8 mouse cellular contexts compared by ENCODE assay signal in genomic region chr7:102209756-102210721, GRCm38 (mm10). TPM values are rescaled to one million over a fixed set of nuclear protein-coding genes. Genes with fewer than 3 reads are reported as not detected.
A peak's percentile ranks its signal among the peaks of the same experiment; 100 is the strongest.
DNase-seq lines count a peak whose midpoint lies in the region; ATAC-seq and TF ChIP-seq lines count a peak whose summit lies in the region.

TSS of gene Nup98 (minus strand) at chr7:102210176.
TSS of gene Pgap2 (plus strand) at chr7:102210208.

- H3K9ac ChIP-seq in CH12.LX (ENCODE audit: insufficient read depth, low read depth): peak within 1 kb of the TSS; percentile 82
- peak within 1 kb of the TSS; percentile 82 for H3K9ac ChIP-seq in forebrain, embryonic 11.5 days (ENCODE audit: low read length)
- peak within 1 kb of the TSS; percentile 85 for H3K9ac ChIP-seq in heart, embryonic 16.5 days (ENCODE audit: low read length)
- peak within 1 kb of the TSS; percentile 81 for H3K9ac ChIP-seq in liver, embryonic 15.5 days
- peak within 1 kb of the TSS; percentile 87 for H3K9ac ChIP-seq in neural tube, embryonic 12.5 days

- no peaks in the 10 kb centered on the region for H3K27me3 ChIP-seq in CH12.LX (replicated peaks)
- H3K27me3 ChIP-seq in forebrain, embryonic 11.5 days (ENCODE audit: control insufficient read depth, insufficient read depth, low read length): no peaks in the 10 kb centered on the region
- H3K27me3 ChIP-seq in heart, embryonic 16.5 days (ENCODE audit: control insufficient read depth, insufficient read depth, low read length): no peaks in the 10 kb centered on the region
- H3K27me3 ChIP-seq in liver, embryonic 15.5 days: no peaks in the 10 kb centered on the region
- no peaks in the 10 kb centered on the region for H3K27me3 ChIP-seq in neural tube, embryonic 12.5 days (replicated peaks)

- under 1% methylated on average over 87 of the region's 87 CpGs for WGBS in forebrain, embryonic 11.5 days
- WGBS in heart, embryonic 16.5 days: under 1% methylated on average over 81 of the region's 87 CpGs
- WGBS in liver, embryonic 15.5 days (ENCODE audit: insufficient replicate concordance): under 1% methylated on average over 78 of the region's 87 CpGs
- WGBS in neural tube, embryonic 12.5 days: under 1% methylated on average over 84 of the region's 87 CpGs

- ATAC-seq in forebrain, embryonic 11.5 days (replicated peaks; ENCODE audit: low FRiP score): peak; percentile 98
- peak; percentile 98 for ATAC-seq in heart, embryonic 16.5 days (replicated peaks; ENCODE audit: extremely low read depth, insufficient read depth, low FRiP score)
- ATAC-seq in liver, embryonic 15.5 days (ENCODE audit: insufficient read depth): peak; percentile 96
- peak; percentile 99 for ATAC-seq in neural tube, embryonic 12.5 days (ENCODE audit: low FRiP score, low read depth)

- TF ChIP-seq CTCF in CH12.LX (conservative IDR thresholded peaks at IDR 0.05 in 1 of 2, IDR thresholded peaks at IDR 0.05 in 1 of 2; ENCODE audit: low read depth in 2 of 2, low read length in 2 of 2): no peak

- H3K79me2 ChIP-seq in CH12.LX (replicated peaks; ENCODE audit: control insufficient read depth, extremely low read depth, insufficient read depth, poor library complexity, severe bottlenecking): peaks cover 33% of the 10 kb centered on the region

- dilution Hi-C loops in CH12.LX (cut with MboI; ENCODE audit: extremely low pct_ligation_motif_present, extremely low pct_unique_long_range_greater_than_20kb, low sequenced_read_pairs): no loop called here

- H3K27ac ChIP-seq in CH12.LX (ENCODE audit: insufficient read depth, low read depth): peak within 1 kb of the TSS; percentile 71
- peak within 1 kb of the TSS; percentile 76 for H3K27ac ChIP-seq in forebrain, embryonic 11.5 days (ENCODE audit: low read depth, low read length)
- peak within 1 kb of the TSS; percentile 94 for H3K27ac ChIP-seq in heart, embryonic 16.5 days (ENCODE audit: low read length)
- H3K27ac ChIP-seq in liver, embryonic 15.5 days (replicated peaks): peak within 1 kb of the TSS; percentile 90
- H3K27ac ChIP-seq in neural tube, embryonic 12.5 days: peak within 1 kb of the TSS; percentile 82

- H3K4me2 ChIP-seq in CH12.LX (ENCODE audit: insufficient read depth, low read depth, poor library complexity, severe bottlenecking): peak within 1 kb of the TSS; percentile 59
- peak within 1 kb of the TSS; percentile 80 for H3K4me2 ChIP-seq in forebrain, embryonic 11.5 days (ENCODE audit: low read depth, low read length, severe bottlenecking)
- peak within 1 kb of the TSS; percentile 92 for H3K4me2 ChIP-seq in heart, embryonic 16.5 days (ENCODE audit: low read depth, low read length)
- H3K4me2 ChIP-seq in liver, embryonic 15.5 days: peak within 1 kb of the TSS; percentile 85
- H3K4me2 ChIP-seq in neural tube, embryonic 12.5 days (replicated peaks): peak within 1 kb of the TSS; percentile 82

- TF ChIP-seq RAD21 in CH12.LX (IDR thresholded peaks at IDR 0.05; ENCODE audit: low read depth, low read length): no peak

- TF ChIP-seq POLR2A in CH12.LX (IDR thresholded peaks at IDR 0.05; ENCODE audit: low read depth, low read length): peak; percentile 78

- peak; percentile 99 for DNase-seq in CH12.LX (ENCODE audit: extremely low read depth)
- peak; percentile 99 for DNase-seq in c-Kit-positive CD71-positive TER-119-negative erythroid progenitor cells, embryonic 14.5 days (ENCODE audit: low read depth)
- DNase-seq in forebrain, embryonic 11.5 days (ENCODE audit: low spot score): peak; percentile 99
- peak; percentile 100 for DNase-seq in kidney, postnatal 36 days
- peak; percentile 98 for DNase-seq in telencephalon, adult 2 months (ENCODE audit: low read depth, low spot score)

- peak within 1 kb of the TSS; percentile 75 to 98 (median 94) for H3K4me3 ChIP-seq in CH12.LX (replicated peaks in 1 of 3; ENCODE audit: low read depth in 2 of 3, low read length in 2 of 3, poor library complexity in 1 of 3)
- H3K4me3 ChIP-seq in forebrain, embryonic 11.5 days (ENCODE audit: low read depth, low read length): peak within 1 kb of the TSS; percentile 88
- H3K4me3 ChIP-seq in heart, embryonic 16.5 days (ENCODE audit: low read length): peak within 1 kb of the TSS; percentile 81
- H3K4me3 ChIP-seq in liver, embryonic 15.5 days (replicated peaks): peak within 1 kb of the TSS; percentile 91
- peak within 1 kb of the TSS; percentile 68 for H3K4me3 ChIP-seq in neural tube, embryonic 12.5 days

- peaks cover 0 to 37% of the 10 kb centered on the region in 2 experiments; a peak in 2 of 4 replicates for H3K4me1 ChIP-seq in CH12.LX (ENCODE audit: control insufficient read depth in 1 of 2, insufficient read depth in 2 of 2)
- peaks cover 4% of the 10 kb centered on the region; the same call in 1 of the 2 replicates for H3K4me1 ChIP-seq in forebrain, embryonic 11.5 days (replicated peaks; ENCODE audit: control insufficient read depth, insufficient read depth, low read length)
- H3K4me1 ChIP-seq in heart, embryonic 16.5 days (ENCODE audit: control insufficient read depth, insufficient read depth, low read length): peaks cover 11% of the 10 kb centered on the region
- H3K4me1 ChIP-seq in liver, embryonic 15.5 days (replicated peaks): peaks cover 36% of the 10 kb centered on the region
- H3K4me1 ChIP-seq in neural tube, embryonic 12.5 days: peaks cover 4% of the 10 kb centered on the region

- TF ChIP-seq EP300 in CH12.LX (IDR thresholded peaks at IDR 0.05; ENCODE audit: low read length): no peak; the same call in 1 of the 2 replicates

- H3K36me3 ChIP-seq in CH12.LX (replicated peaks in 1 of 2; ENCODE audit: control insufficient read depth in 1 of 2, insufficient read depth in 1 of 2, low read length in 1 of 2): peaks cover 0 to 7% of the 10 kb centered on the region in 2 experiments
- H3K36me3 ChIP-seq in forebrain, embryonic 11.5 days (ENCODE audit: control insufficient read depth, insufficient read depth, low read length): no peaks in the 10 kb centered on the region
- no peaks in the 10 kb centered on the region for H3K36me3 ChIP-seq in heart, embryonic 16.5 days (ENCODE audit: control insufficient read depth, insufficient read depth)
- H3K36me3 ChIP-seq in liver, embryonic 15.5 days (replicated peaks): no peaks in the 10 kb centered on the region
- no peaks in the 10 kb centered on the region for H3K36me3 ChIP-seq in neural tube, embryonic 12.5 days

- no peaks in the 10 kb centered on the region for H3K9me3 ChIP-seq in CH12.LX (replicated peaks; ENCODE audit: low read length)
- H3K9me3 ChIP-seq in forebrain, embryonic 11.5 days (ENCODE audit: control insufficient read depth, low read length): no peaks in the 10 kb centered on the region
- no peaks in the 10 kb centered on the region for H3K9me3 ChIP-seq in heart, embryonic 16.5 days (replicated peaks; ENCODE audit: control insufficient read depth, low read length)
- no peaks in the 10 kb centered on the region for H3K9me3 ChIP-seq in liver, embryonic 15.5 days (replicated peaks)
- no peaks in the 10 kb centered on the region for H3K9me3 ChIP-seq in neural tube, embryonic 12.5 days

- in situ Hi-C loops in CH12.LX (cut with MboI; ENCODE audit: low pct_ligation_motif_present, low pct_unique_long_range_greater_than_20kb, low sequenced_read_pairs): no loop called here

TF ChIP-seq in CH12.LX, 34 proteins besides CTCF, POLR2A, EP300 and RAD21 (continues in another document):
- TF ChIP-seq ETS1 (conservative IDR thresholded peaks at IDR 0.05; ENCODE audit: low read depth, low read length) (peak; percentile 57), USF1 (IDR thresholded peaks at IDR 0.05; ENCODE audit: low read depth, low read length) (no peak), MEF2A (IDR thresholded peaks at IDR 0.05; ENCODE audit: borderline replicate concordance, low read depth, low read length) (peak; percentile 68; the same call in 1 of the 2 replicates), SIN3A (IDR thresholded peaks at IDR 0.05; ENCODE audit: low read length) (peak; percentile 88; the same call in 1 of the 2 replicates), RCOR1 (conservative IDR thresholded peaks at IDR 0.05; ENCODE audit: low read depth, low read length) (peak; percentile 84), ZKSCAN1 (IDR thresholded peaks at IDR 0.05; ENCODE audit: borderline replicate concordance, low read depth, low read length) (no peak), USF2 (conservative IDR thresholded peaks at IDR 0.05; ENCODE audit: low read depth, low read length) (no peak), MAFK (IDR thresholded peaks at IDR 0.05; ENCODE audit: insufficient replicate concordance, low read length) (no peak), TBP (conservative IDR thresholded peaks at IDR 0.05; ENCODE audit: low read depth, low read length) (peak; percentile 64), JUN (IDR thresholded peaks at IDR 0.05; ENCODE audit: insufficient read depth, low read depth, low read length) (no peak), NRF1 (IDR thresholded peaks at IDR 0.05; ENCODE audit: low read depth, low read length) (peak; percentile 69), BHLHE40 (IDR thresholded peaks at IDR 0.05; ENCODE audit: low read depth, low read length) (peak; percentile 99), ELF1 (IDR thresholded peaks at IDR 0.05; ENCODE audit: low read depth, low read length) (peak; percentile 43), MAZ (IDR thresholded peaks at IDR 0.05; ENCODE audit: low read depth, low read length) (peak; percentile 55; the same call in 1 of the 2 replicates), SMC3 (IDR thresholded peaks at IDR 0.05; ENCODE audit: low read depth, low read length) (no peak), ZMIZ1 (IDR thresholded peaks at IDR 0.05; ENCODE audit: low read depth, low read length) (peak; percentile 91), CHD1 (IDR thresholded peaks at IDR 0.05; ENCODE audit: low read depth, low read length) (no peak)

RNA-seq across cellular contexts. Expression of gene Nup98, which starts in this region (rescaled TPM):
- total RNA-seq in CH12.LX (2012; rRNA removed): 24.6 and 27.3 TPM in 2 replicates
- 23.9 and 25.0 TPM in 2 replicates for total RNA-seq in CH12.LX (2014; rRNA removed)
- polyA plus RNA-seq in CH12.LX (2012; ENCODE audit: insufficient read length, low read depth): 34.3 and 37.1 TPM in 2 replicates
- 46.3 and 50.0 TPM in 2 replicates for polyA plus RNA-seq in forebrain, embryonic 11.5 days (2014; fragmentation: Nextera tagmentation; extraction: Ambion mirVana)
- 20.7 and 20.8 TPM in 2 replicates for polyA plus RNA-seq in heart, embryonic 16.5 days (2015; fragmentation: Nextera tagmentation; extraction: Ambion mirVana)
- polyA plus RNA-seq in liver, embryonic 15.5 days (2015; fragmentation: Nextera tagmentation; extraction: Ambion mirVana): 13.4 and 13.5 TPM in 2 replicates
- 33.1 and 34.8 TPM in 2 replicates for polyA plus RNA-seq in neural tube, embryonic 12.5 days (2016; fragmentation: Nextera tagmentation; extraction: Ambion mirVana)

RNA-seq across cellular contexts. Expression of gene Pgap2, which starts in this region (rescaled TPM):
- total RNA-seq in CH12.LX (2012; rRNA removed) (13.2 and 18.3 TPM in 2 replicates), CH12.LX (2014; rRNA removed) (20.3 and 23.7 TPM in 2 replicates)
- 26.1 and 38.5 TPM in 2 replicates for polyA plus RNA-seq in CH12.LX (2012; ENCODE audit: insufficient read length, low read depth)
- polyA plus RNA-seq in forebrain, embryonic 11.5 days (2014; fragmentation: Nextera tagmentation; extraction: Ambion mirVana): 54.5 and 58.8 TPM in 2 replicates
- polyA plus RNA-seq in heart, embryonic 16.5 days (2015; fragmentation: Nextera tagmentation; extraction: Ambion mirVana): 56.4 and 61.6 TPM in 2 replicates
- polyA plus RNA-seq in liver, embryonic 15.5 days (2015; fragmentation: Nextera tagmentation; extraction: Ambion mirVana): 22.2 and 23.5 TPM in 2 replicates
- 45.7 and 46.1 TPM in 2 replicates for polyA plus RNA-seq in neural tube, embryonic 12.5 days (2016; fragmentation: Nextera tagmentation; extraction: Ambion mirVana)

Comparison
In these comparisons a context has a peak if more than half of its experiments do, and no peak if none do; other contexts are left out.
1. Peak in every context shown above with its lines: DNase-seq, ATAC-seq, H3K4me3 ChIP-seq and H3K27ac ChIP-seq.